In genomic region chr13:108357362-108357761, GRCm38 (mm10) we compare ENCODE assay signal across 12 mouse cellular contexts. TPM values are rescaled to one million over a fixed set of nuclear protein-coding genes. Genes with fewer than 3 reads are reported as not detected.
"Had no signal": no experiment of that assay in that cellular context is flagged by ENCODE, and none has a peak within 500 bp of the region (broad histone marks: within the 10 kb centered on the region; RNA-seq: fewer than 3 reads in every experiment).

No protein-coding gene starts in this region.

- H3K36me3 ChIP-seq: limb, embryonic 13.5 days; neural tube, embryonic 13.5 days; stomach, embryonic 15.5 days had no signal

- H3K9ac ChIP-seq: limb, embryonic 13.5 days; liver, embryonic 14.5 days; neural tube, embryonic 13.5 days; stomach, embryonic 15.5 days had no signal

- H3K4me1 ChIP-seq: limb, embryonic 13.5 days; stomach, embryonic 15.5 days had no signal

- H3K27ac ChIP-seq: layer of hippocampus, adult 2 months; limb, embryonic 13.5 days; liver, embryonic 14.5 days; neural tube, embryonic 13.5 days; stomach, embryonic 15.5 days had no signal

- H3K4me3 ChIP-seq: layer of hippocampus, adult 2 months; limb, embryonic 13.5 days; neural tube, embryonic 13.5 days; stomach, embryonic 15.5 days had no signal

- H3K4me2 ChIP-seq: limb, embryonic 13.5 days; neural tube, embryonic 13.5 days; stomach, embryonic 15.5 days had no signal

- DNase-seq: kidney, adult 18-20 months; kidney, postnatal 10 days; kidney, postnatal 4 days; lung, adult 18-20 months; right cerebral cortex, postnatal 14 days; thymus, postnatal 4 days had no signal

- H3K27me3 ChIP-seq: limb, embryonic 13.5 days; neural tube, embryonic 13.5 days; stomach, embryonic 15.5 days had no signal

- H3K9me3 ChIP-seq: limb, embryonic 13.5 days; neural tube, embryonic 13.5 days; stomach, embryonic 15.5 days had no signal

RNA-seq across cellular contexts. Expression of gene Depdc1b, which starts 41.2 kb away (rescaled TPM):
- polyA plus RNA-seq: liver, adult 2 months had no signal
